Mouse (Mus musculus): Measurements from ENCODE around the gene Pdcd1lg2. TPM values are rescaled to one million over a fixed set of nuclear protein-coding genes. Genes with fewer than 3 reads are reported as not detected.

Pdcd1lg2 gene
- total RNA-seq (2015; ENCODE audit: low replicate concordance) (4.0 TPM in 1 of 2 replicates, not detected in the other), total RNA-seq (2017; ENCODE audit: low replicate concordance) (1.0 TPM in 1 of 2 replicates, not detected in the other)

DNA sequence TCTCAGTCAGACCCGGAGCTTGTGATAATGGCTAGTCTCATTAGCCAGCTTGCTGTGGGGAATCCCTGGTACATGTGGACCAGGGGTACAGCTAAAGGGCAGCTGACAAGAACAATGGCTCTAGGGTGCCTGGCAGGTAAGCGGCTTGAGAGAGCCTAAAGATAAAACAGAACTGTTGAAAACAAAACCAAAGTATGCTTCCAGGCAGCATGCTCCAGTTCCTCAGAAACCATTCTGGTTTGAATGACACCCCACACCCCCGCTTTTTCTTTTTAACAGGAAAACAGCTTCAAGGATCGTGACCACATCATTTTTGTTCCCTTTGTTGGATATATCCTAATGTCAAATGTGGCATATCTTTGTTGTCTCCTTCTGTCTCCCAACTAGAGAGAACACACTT is at the start of gene Pdcd1lg2:
Gene Pdcd1lg2 (plus strand): TSS at position 301 of the 400 bp plus-strand sequence.
- no peak for ATAC-seq (replicated peaks; ENCODE audit: low FRiP score, poor library complexity, severe bottlenecking)

DNA sequence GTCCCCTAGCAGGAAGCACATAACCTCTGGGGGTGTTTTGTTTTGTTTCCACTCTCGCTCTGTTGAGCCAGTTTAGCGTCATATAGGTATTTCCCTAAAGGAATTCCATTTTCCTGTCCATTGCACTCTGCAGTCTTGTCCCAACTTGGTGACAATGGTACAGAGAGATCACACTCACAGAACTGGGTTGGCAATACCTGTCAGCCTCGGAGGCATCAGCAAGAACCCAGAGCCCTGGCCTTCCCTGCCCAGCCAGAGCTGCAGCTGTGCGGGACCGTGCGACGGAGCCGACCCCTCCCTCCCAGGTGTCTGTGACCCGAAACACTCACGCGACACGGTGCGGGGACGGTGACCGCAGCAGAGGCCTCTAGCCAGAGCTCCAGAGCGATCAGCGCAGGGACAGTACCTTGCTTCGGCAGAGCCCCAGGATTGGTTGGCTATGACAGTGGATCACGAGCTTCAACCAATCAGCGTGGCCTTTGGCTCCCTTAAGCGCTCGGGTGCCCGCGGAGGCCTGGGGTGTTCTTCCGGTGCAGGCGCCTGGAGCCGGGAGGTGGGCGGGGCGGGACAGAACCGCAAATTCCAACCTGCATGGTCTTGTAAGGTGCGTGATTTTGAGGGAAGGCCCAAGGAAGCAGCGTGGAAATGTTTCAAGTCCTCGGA is 49.1 kb upstream of the Pdcd1lg2 start:
- ATAC-seq (replicated peaks; ENCODE audit: low FRiP score, poor library complexity, severe bottlenecking), result peak; percentile 100

DNA sequence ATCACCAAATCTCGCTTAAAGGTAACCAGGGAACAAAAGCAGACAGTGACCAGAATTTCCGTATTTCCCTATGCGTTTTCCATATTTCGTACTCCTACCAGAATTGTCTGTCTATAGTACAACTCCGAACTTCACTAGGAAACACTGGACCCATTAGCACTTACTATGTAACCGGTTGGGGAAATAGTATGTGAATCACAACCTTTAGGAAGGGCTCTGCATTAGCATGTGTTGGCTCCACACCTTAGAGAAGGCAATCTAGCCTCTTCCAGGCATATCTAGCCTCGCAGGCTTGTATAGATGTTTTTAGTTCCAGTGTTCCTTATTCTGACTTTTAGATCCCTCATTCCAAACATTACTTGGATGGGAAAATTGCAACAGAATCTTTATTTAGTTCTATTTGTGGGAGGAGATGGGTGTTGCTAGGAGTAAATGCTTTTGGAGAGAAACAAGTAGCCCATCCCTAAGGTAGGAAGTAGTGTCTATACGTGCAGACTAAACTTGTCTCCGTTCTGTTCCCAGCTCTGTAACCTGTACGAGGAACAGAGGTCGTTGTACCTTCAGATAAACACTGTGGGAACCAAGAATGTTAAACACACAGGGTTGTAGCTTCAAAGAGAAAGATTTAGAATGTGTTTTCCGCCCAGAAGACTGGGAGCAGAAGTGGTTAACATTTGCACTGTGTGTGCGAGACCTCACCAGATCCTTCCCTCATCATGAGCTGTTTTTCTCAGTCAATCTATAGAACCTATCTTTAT is 48.4 kb upstream of the Pdcd1lg2 start:
- ATAC-seq (replicated peaks; ENCODE audit: low FRiP score, poor library complexity, severe bottlenecking), result no peak

DNA sequence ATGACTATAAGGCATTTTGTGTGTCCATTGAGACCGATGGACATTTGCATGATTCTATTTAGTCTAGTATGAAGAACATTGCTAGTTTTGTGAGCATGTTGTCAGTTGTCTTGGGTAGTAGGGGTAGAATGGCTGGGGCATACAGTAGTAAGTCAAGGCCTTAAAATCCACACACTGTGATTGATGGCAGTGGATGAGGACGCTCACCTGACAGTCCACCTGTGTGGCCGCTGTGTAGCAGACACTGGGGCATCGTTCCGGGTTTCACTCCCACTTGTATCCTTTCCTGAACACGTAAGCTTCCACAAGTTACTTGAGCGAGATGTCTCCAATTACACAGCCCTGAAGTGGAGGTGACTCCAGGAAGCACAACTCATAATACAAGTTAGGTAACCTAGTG is 47.2 kb upstream of the Pdcd1lg2 start:
- ATAC-seq (replicated peaks; ENCODE audit: low FRiP score, poor library complexity, severe bottlenecking), result no peak

DNA sequence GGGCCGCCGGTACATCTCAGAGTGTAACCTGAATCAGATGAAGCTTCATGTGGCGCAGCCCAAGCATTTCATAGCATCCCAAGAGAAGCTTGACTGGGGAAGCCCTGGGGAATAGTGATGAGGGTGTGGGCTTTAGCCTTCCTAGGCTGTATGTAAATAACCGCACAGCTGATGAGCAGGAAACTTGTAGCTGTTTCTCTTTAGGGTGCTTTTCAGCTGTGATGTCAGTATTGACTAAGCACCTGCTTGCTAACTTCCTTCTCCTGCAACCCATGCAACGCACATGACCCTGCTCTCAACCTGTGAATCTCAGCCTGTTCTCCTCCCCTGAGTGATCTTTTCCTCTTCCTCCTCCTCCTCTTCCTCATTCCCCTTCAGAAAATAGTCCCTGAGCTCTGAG is 46.6 kb upstream of the Pdcd1lg2 start:
- ATAC-seq (replicated peaks; ENCODE audit: low FRiP score, poor library complexity, severe bottlenecking), result no peak

DNA sequence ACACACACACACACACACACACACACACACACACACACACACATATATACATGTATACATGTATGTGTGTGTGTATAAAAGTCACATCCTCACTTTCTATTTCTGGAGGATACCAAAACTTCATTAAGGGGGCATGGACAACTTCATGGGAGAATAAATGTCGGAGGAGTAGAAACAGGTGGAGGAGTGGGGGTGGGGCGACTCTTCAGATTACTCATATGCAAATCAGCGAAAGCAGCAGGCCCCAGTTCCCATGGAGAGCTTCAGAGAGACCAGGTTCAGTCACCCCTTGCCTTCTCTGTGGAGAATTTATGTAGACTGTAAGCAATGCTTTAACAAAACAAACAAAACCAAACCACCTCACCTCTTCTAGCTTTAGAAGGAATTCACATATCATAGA is 45.6 kb upstream of the Pdcd1lg2 start:
- ATAC-seq (replicated peaks; ENCODE audit: low FRiP score, poor library complexity, severe bottlenecking), result no peak

DNA sequence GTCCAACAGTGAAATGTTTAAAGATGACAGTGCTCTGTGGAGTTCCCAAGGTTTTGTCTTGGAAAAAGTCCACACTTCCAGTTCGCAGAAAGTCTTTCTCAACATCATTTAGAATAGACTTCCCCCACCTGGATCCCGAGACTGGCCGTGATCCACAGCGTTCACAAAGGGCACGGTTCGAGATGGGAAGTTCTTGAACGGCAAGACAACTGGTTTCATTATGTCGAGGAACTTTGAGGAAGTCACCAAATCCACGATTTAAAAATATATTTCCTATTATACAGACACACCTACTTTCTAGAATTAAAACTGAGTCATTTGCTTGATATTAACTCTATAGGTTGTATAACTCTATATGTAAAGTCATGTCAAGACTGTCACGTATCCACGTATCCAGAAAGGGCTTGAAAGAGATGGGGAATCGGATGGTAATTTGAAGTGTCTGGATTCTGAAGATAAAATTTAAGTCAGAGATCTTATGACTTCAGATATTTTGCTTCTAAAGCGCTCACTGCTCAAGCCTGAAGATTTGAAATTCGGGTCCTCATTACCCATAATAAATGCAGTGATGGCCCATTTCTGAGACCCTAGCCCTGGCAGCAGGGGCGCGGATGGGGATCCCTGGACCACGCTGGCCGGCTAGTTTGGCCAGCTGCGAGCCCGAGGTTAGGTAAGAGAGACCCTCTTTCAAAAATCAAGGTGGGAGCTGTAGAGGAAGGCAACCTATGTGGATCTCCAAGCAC is 44.3 kb upstream of the Pdcd1lg2 start:
- ATAC-seq (replicated peaks; ENCODE audit: low FRiP score, poor library complexity, severe bottlenecking), result no peak

DNA sequence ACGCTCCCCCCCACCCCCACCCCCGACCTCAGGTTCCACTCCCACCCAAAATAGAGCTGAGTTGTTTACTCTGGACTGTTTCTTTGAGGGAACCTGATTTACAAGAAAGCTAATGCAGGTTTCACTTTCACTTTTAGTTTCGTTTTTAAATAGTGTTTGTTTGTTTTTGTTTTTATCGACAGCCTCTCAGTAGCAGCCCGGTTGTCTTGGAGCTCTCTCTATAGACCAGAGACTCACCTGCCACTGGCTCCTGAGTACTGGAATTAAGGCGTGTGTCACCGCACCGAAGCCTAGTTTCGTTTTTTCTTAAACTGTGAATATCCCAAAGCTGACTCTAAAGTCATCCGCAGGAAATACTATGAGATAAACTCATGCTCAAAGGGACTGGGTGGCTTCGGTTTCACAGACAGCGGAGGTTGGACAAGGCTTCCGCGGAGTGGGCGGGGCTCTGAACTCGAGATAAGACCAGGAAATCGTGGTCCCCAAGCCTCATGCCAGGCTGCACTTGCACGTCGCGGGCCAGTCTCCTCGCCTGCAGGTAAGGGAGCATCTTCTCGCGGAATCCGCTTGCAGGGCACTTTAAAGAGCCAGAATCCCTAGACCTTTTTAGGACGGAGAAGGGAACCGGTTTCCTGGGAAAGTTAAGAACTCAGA is 43.6 kb upstream of the Pdcd1lg2 start, which contains the start of the genes Plgrkt and Cd274:
Gene Plgrkt (minus strand): TSS at position 422 of the 654 bp plus-strand sequence.
Gene Cd274 (plus strand): TSS at position 487 of the 654 bp plus-strand sequence.
- ATAC-seq (replicated peaks; ENCODE audit: low FRiP score, poor library complexity, severe bottlenecking), result peak; percentile 98

DNA sequence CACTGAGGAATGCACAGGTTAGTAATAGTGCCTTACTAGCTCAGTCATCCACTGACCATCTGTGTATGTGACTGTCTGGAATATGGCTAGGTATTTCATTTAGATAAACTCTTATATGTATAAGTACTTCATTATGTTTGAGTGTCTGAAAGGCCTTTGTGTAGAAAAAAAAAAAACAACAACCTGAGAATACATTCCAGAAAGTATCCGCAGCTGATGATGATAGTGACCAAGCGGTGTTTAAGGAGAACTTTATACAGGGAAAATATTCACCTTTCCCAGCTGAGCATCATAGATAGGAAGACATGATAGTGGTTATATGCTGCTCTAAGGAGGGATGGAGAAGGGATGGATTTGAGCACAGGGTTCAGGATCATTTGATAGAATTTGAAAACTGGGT is 42.7 kb upstream of the Pdcd1lg2 start:
- ATAC-seq (replicated peaks; ENCODE audit: low FRiP score, poor library complexity, severe bottlenecking), result no peak

DNA sequence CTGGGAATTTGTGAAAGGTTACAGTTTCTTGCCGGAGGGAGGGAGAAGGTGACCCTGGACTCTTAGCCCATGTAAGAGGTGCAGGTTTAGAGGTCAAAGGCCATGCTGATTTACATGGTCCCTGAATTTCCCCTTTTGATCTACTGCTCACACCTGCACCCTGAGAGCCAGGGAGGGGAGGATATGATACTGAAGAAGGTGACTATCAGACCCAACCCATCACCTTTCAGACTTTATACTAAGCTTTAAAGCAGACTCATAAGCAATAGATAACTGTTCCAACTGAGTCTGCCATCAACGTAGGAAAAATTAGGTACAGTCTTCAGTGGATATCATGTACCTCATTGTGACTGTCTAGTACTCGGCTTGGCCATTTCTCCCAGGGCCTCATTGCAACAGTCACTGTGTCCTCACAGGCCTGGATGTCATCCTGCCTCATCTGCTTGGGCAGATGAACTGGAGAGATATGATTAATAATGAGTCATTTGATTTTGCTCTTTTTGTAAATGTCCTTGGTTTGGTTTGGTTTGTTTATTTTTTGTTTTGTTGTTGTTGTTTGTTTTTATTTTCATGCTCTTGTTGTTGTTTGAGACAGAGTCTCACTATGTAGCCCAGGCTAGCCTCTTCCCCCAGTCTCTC is 41.9 kb upstream of the Pdcd1lg2 start:
- no peak for ATAC-seq (replicated peaks; ENCODE audit: low FRiP score, poor library complexity, severe bottlenecking)

DNA sequence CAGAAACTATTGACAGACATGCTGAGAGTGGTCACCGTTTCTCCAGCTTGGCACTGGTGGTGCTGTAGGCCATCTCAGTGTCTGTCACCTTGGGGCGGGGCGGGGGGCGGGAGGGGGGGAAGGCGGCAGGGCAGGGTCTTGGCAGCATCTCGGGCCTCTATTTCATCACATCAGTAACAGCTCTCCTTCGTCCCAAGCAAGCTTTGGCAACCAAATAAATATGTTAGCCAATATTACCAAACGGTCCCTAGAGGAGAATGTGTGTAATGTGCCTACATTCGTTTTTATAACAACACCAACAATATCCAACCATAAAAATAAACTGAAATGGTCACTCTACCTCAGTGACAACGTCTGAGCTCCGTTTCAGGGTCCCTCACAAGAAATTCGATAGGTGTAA is 40.6 kb upstream of the Pdcd1lg2 start:
- no peak for ATAC-seq (replicated peaks; ENCODE audit: low FRiP score, poor library complexity, severe bottlenecking)

DNA sequence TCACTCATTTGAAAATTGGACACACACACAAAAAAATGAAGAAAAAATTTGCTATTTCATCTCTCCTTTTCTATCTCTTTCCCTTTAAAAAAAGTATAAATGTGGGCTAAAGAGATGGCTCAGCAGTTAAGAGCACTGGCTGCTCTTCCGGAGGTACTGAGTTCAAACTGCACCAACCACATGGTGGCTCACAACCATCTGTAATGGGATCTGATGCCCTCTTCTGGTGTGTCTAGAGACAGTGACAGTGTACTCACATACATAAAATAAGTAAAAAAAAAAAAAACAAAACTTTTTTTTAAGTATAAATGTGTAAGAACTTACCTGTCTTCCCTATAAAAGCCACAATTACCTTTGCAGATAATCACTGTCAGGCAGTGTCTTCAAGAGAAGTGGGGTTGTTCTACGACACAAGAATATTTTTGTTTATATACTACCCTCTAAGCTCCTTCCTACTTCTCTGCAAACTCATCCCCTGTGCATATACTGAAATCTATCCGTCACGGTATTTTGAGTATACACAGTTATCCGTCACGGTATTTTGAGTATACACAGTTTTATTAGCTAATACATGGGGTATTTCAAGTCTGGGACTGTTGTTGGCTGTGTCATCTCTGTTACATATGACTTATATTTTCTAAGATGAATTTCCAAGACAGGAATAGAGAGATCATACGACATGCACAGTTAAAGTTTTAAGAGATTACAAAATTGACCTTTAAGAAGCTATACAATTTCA is 40.0 kb upstream of the Pdcd1lg2 start:
- no peak for ATAC-seq (replicated peaks; ENCODE audit: low FRiP score, poor library complexity, severe bottlenecking)

DNA sequence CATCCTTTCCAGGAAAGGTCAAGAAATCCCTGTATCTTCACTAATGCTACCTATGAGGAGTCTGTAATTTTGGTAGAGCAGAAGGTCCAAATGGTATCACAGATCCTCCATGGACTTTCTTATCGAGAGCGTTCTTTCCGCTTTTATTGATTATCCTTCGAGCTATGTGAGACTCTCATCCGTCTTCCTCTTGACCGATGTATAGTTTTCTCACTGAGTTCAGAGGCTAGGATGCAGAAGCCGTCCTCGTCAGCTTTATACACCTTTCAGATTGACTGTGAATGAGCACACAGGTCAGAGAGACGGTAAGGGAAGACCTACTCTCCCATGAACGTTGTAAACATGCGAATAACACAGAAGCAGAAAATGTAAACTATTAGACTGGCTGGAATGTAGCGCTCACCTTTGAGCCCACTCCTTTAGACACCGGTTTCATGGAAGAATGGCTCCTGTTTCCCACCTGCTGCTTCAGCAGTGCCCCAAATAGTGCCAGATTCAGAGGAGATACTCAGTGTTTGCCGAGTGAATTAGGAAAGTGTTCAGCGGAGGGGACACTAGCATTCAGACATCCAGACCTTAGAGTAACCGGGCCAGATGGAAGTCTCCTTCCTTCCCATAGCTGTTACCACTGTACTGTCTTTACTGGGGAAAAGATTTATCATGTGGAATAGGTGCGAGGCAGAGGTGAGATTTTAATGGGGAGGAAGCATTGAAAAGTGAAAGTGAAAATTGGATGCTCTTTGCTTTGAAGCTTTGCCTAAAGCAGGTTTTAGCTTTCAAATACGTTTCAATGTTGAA is 39.2 kb upstream of the Pdcd1lg2 start:
- ATAC-seq (replicated peaks; ENCODE audit: low FRiP score, poor library complexity, severe bottlenecking), result no peak

DNA sequence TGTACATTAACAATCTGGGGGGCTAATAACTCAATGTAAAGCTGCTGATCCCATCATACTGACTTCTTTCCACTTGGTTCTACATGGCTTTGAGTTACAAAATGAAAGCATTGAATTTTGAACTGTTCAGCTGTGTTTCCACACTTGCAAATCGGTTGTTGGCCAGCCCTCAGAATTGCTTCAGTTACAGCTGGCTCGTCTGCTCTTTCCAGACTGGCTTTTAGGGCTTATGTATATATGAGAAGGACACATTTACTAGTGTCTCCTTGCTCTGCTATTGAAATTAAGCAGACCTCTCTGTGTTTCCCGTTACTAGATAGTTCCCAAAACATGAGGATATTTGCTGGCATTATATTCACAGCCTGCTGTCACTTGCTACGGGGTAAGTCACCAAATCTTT is 38.6 kb upstream of the Pdcd1lg2 start:
- ATAC-seq (replicated peaks; ENCODE audit: low FRiP score, poor library complexity, severe bottlenecking), result no peak

DNA sequence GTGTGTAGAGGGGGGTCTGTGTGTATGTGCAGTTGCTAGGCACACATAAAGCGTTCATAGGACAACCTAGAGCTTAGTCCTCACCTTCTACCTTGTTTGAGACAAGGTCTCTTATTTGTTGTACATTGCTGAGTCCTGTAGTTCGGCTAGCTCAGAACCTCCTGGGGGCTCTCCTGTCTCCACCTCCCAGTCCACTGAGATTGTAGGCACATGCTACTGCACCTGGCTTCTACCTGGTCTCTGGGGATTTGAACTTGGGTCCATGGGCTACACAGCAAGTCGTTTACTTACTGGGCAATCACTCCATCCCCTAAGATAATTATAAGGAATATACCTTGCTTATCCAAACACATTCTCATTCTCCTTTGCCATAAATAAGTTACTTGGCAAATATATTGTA is 38.1 kb upstream of the Pdcd1lg2 start:
- ATAC-seq (replicated peaks; ENCODE audit: low FRiP score, poor library complexity, severe bottlenecking), result no peak

DNA sequence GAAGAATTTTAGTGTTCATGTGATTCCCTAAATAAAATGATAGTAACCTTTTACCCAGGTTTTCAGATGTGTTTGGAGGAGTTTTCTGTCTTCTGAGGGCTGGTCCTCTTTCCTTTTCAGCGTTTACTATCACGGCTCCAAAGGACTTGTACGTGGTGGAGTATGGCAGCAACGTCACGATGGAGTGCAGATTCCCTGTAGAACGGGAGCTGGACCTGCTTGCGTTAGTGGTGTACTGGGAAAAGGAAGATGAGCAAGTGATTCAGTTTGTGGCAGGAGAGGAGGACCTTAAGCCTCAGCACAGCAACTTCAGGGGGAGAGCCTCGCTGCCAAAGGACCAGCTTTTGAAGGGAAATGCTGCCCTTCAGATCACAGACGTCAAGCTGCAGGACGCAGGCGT is 37.3 kb upstream of the Pdcd1lg2 start:
- ATAC-seq (replicated peaks; ENCODE audit: low FRiP score, poor library complexity, severe bottlenecking), result no peak

DNA sequence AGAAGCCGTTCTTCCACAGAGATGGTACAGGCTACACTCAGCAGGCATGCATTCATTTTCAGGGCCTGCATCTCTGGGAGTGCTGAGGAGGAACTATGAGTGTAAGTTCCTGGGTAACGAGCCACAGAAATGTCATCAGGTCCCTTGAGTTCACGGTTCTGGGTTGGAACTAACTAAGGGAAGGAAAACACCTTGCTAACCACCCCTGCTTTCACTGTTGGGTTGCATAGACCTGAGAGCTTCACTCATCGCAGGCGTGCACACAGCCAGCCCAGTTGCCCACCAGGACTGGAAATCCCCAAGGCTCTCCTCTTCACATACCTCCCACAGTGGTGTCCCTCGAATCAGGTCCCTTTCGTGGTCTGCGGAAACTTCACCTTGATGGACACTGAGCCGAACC is 35.8 kb upstream of the Pdcd1lg2 start:
- ATAC-seq (replicated peaks; ENCODE audit: low FRiP score, poor library complexity, severe bottlenecking), result no peak

DNA sequence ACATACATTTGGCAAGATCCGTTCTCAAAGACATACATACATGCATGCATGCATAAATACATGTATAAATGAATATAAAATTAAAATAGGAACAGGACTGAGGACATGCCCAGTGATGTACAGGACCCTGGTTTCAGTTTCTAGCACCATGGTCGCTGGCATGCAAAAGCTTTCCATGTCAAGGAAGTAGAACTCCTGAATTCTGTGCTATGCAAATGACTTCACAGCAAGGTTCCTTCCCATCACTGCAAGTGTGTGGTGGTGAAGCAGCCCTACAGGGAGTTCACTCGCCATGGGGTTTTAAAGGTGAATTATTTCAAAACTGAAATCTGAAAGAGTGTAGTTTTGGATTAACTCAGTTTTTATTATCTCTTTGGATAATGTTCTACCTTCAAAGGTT is 34.3 kb upstream of the Pdcd1lg2 start:
- no peak for ATAC-seq (replicated peaks; ENCODE audit: low FRiP score, poor library complexity, severe bottlenecking)
